Mouse (Mus musculus) hindbrain, embryonic 11.5 days (tissue): ENCODE measurements at regions not wholly inside any gene's neighbourhood (a gene's known extent, or its start where the extent isn't known, plus 50 kb on each side); places are given as distances from the start of the nearest gene placed in this dataset.
A peak's percentile ranks its signal among the peaks of the same experiment; 100 is the strongest.

Experiments
- ATAC-seq: fragments of 200-750 bp; cut with Nextera tagmentation; 2 replicates; pipeline ENCODE4 v1.8.0; 2017; ENCODE audit warnings: mild to moderate bottlenecking, moderate TSS enrichment, moderate library complexity; ENCODE audit not compliant: low FRiP score
- DNase-seq: peaks from one replicate; pipeline ENCODE4 v3.0.0-alpha.2; 2015; ENCODE audit warnings: low spot score
- H3K27ac ChIP-seq: fragments of 300-500 bp; sonication (generic); 2 replicates; pipeline ENCODE4 v1.5.1; 2014; ENCODE audit warnings: mild to moderate bottlenecking, low read depth, low read length
- H3K27me3 ChIP-seq: fragments of 300-500 bp; sonication (generic); 2 replicates; pipeline ENCODE4 v1.6.1; 2014; ENCODE audit warnings: mild to moderate bottlenecking, low read length, moderate library complexity, mixed read lengths; ENCODE audit not compliant: control insufficient read depth, insufficient read depth
- H3K36me3 ChIP-seq: fragments of 300-500 bp; sonication (generic); 2 replicates; pipeline ENCODE4 v1.6.1; 2014; ENCODE audit warnings: mild to moderate bottlenecking, low read length, moderate library complexity, mixed read lengths; ENCODE audit not compliant: control insufficient read depth, insufficient read depth
- H3K4me1 ChIP-seq: fragments of 300-500 bp; sonication (generic); replicated peaks from 2 replicates; pipeline ENCODE4 v1.6.1; 2014; ENCODE audit warnings: low read length, mixed read lengths; ENCODE audit not compliant: control insufficient read depth, insufficient read depth
- H3K4me2 ChIP-seq: fragments of 300-500 bp; sonication (generic); replicated peaks from 2 replicates; pipeline ENCODE4 v1.6.1; 2014; ENCODE audit warnings: mild to moderate bottlenecking, low read depth, low read length
- H3K4me3 ChIP-seq: fragments of 300-500 bp; sonication (generic); 2 replicates; pipeline ENCODE4 v1.5.1; 2014; ENCODE audit warnings: low read depth, low read length
- H3K9ac ChIP-seq: fragments of 300-500 bp; sonication (generic); 2 replicates; pipeline ENCODE4 v1.6.1; 2014; ENCODE audit warnings: low read depth, low read length
- H3K9me3 ChIP-seq: fragments of 300-500 bp; sonication (generic); 2 replicates; pipeline ENCODE4 v1.6.1; 2016; ENCODE audit warnings: low read length; ENCODE audit not compliant: control insufficient read depth
- WGBS: fragments of 180-500 bp; shearing (Covaris S2); extraction: QIAGEN DNeasy Blood & Tissue Kit; methylation state at CpG from one replicate; pipeline ENCODE4 v1.1.7; 2014; 5-methylcytosine and 5-hydroxymethylcytosine counted together

- Histone ChIP-seq H3K27ac (no peak overlapping the region), H3K4me3 (no peak overlapping the region), H3K9me3 (no peaks in the 10 kb centered on the region), H3K4me2 (no peak overlapping the region), H3K4me1 (no peaks in the 10 kb centered on the region), H3K9ac (no peak overlapping the region), H3K36me3 (no peaks in the 10 kb centered on the region), H3K27me3 (no peaks in the 10 kb centered on the region)
- DNase-seq (no peak), ATAC-seq (no peak)
- WGBS: 92% methylated on average over 5 of the region's 5 CpGs
Measured at GRCm38 (mm10) chr12:28975249-28975648, 223.6 kb downstream of the Eipr1 start.

DNA sequence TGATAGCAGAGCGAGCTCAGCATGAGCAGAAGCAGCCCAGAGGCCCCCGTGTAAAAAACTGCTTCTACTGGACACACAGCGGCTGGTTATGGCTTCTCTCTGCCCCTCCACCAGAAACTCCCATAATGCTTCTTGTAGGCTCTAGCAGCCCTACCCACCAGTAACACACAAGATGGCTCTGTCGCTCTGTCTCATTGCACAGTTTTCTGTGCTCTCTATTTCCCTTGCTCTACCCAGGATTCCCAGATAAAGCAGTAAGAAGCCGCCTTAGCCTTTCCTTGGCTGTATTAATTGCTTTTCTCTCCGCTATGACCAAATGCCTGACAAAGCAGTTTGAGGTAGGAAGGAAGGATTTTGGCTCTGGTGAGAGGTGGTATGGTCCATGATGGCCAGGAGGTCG lies 228.1 kb downstream of the Eipr1 start:
- 83% methylated on average over 7 of the region's 7 CpGs for WGBS

DNA sequence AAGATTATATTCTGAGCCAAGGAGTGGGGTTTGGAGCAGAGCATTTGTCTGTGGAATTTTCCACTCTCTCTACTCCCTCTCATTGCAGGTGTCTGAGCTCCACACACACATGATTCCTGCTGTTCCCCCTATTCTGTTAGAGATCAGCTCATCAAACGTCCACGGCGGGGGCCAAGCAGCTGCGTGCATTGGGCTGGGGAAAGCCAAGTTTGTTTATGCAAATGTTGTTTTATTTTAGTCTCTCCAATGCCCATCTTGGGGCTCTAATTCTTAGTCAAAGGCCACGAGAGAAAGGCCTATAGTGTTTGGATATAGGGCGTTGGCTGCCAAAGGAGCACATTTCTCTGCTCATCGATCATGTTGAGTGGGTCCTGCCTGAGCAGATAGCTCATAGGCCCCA lies 234.6 kb downstream of the Eipr1 start:
- ATAC-seq (no peak), DNase-seq (no peak)
- H3K4me2 ChIP-seq: no peak overlapping the region
- H3K36me3 ChIP-seq: no peaks in the 10 kb centered on the region
- H3K4me1 ChIP-seq: no peaks in the 10 kb centered on the region
- no peaks in the 10 kb centered on the region for H3K9me3 ChIP-seq
- WGBS: 67% methylated on average over 7 of the region's 7 CpGs
- H3K9ac ChIP-seq: no peak overlapping the region
- H3K4me3 ChIP-seq: no peak overlapping the region
- no peaks in the 10 kb centered on the region for H3K27me3 ChIP-seq
- H3K27ac ChIP-seq: no peak overlapping the region

More for the DNA sequence above, 228.1 kb downstream of the Eipr1 start:
- Histone ChIP-seq H3K27ac (no peak overlapping the region), H3K9ac (no peak overlapping the region), H3K4me3 (no peak overlapping the region), H3K27me3 (no peaks in the 10 kb centered on the region), H3K9me3 (no peaks in the 10 kb centered on the region), H3K36me3 (no peaks in the 10 kb centered on the region), H3K4me2 (no peak overlapping the region), H3K4me1 (no peaks in the 10 kb centered on the region)
- ATAC-seq (no peak), DNase-seq (no peak)

GRCm38 (mm10) chr12:28997474-28998192 lies 246.0 kb downstream of the Eipr1 start:
- WGBS: 67% methylated on average over 15 of the region's 15 CpGs
- H3K27me3 ChIP-seq: no peaks in the 10 kb centered on the region
- no peak overlapping the region for H3K4me2 ChIP-seq
- H3K4me3 ChIP-seq: no peak overlapping the region
- no peak for ATAC-seq
- no peaks in the 10 kb centered on the region for H3K4me1 ChIP-seq
- no peak for DNase-seq
- no peak overlapping the region for H3K27ac ChIP-seq
- H3K36me3 ChIP-seq: no peaks in the 10 kb centered on the region
- H3K9me3 ChIP-seq: no peaks in the 10 kb centered on the region
- H3K9ac ChIP-seq: no peak overlapping the region

DNA sequence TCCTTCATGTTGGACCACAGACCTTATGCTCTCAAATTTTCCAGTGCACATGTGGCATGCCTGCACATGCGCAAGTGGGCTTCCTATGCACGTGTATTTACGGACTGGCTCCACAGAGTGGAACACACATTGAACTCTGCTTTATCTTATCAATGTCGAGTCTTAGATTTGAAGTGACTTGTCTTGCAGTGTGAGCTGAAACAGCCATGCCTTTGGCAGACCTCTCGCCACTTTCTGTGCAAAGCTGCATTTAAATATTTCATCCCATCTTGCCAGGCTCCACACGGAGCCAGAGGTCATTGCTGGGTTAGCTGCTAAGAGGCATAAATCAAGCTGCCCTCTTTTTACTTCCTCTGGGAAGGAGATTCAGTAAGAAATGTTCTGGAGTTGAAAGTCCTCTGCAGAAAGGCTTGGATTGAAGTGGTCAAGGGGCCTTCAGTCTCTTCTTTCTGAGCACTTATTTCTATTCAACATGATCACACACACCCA lies 248.4 kb downstream of the Eipr1 start:
- Histone ChIP-seq H3K36me3 (no peaks in the 10 kb centered on the region), H3K27ac (no peak overlapping the region), H3K27me3 (no peaks in the 10 kb centered on the region), H3K9me3 (no peaks in the 10 kb centered on the region), H3K4me2 (no peak overlapping the region), H3K9ac (no peak overlapping the region), H3K4me3 (no peak overlapping the region), H3K4me1 (no peaks in the 10 kb centered on the region)
- ATAC-seq: no peak
- DNase-seq: no peak
- WGBS: 66% methylated on average over 6 of the region's 6 CpGs

DNA sequence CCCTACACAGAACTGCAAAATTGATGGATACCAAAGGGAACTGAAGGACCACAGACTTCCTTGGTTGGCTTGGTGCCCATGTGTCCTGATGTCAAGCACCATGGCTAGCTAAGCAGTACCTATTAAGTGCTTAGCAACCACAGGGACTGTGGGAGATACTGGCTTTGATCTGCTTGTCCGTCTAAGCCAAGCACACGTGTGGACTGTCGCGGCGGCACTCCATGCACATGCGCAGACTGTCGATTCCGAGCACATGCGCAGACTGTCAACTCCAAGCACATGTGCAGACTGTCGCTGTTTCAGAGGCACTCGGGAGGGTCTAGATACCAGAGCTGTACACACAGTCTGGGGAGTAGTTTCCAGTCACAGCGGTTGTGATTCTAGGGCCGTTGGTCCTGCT lies 252.9 kb downstream of the Eipr1 start:
- DNase-seq: peak; percentile 17
- H3K4me3 ChIP-seq: no peak overlapping the region
- H3K36me3 ChIP-seq: no peaks in the 10 kb centered on the region
- no peaks in the 10 kb centered on the region for H3K4me1 ChIP-seq
- 91% methylated on average over 13 of the region's 13 CpGs for WGBS
- H3K9me3 ChIP-seq: no peaks in the 10 kb centered on the region
- no peak overlapping the region for H3K9ac ChIP-seq
- 0 out of 2 replicates have a peak overlapping the region, but pooled peaks have one; percentile 7 for H3K27ac ChIP-seq
- no peak for ATAC-seq
- H3K27me3 ChIP-seq: no peaks in the 10 kb centered on the region
- H3K4me2 ChIP-seq: no peak overlapping the region

- whole genome bisulfite sequencing: 86% methylated on average over 9 of the region's 9 CpGs
- Histone ChIP-seq H3K27me3 (no peaks in the 10 kb centered on the region), H3K9ac (no peak overlapping the region), H3K4me2 (no peak overlapping the region), H3K36me3 (no peaks in the 10 kb centered on the region), H3K4me3 (no peak overlapping the region), H3K9me3 (no peaks in the 10 kb centered on the region), H3K4me1 (no peaks in the 10 kb centered on the region), H3K27ac (no peak overlapping the region)
- ATAC-seq: no peak
- no peak for DNase-seq
Measured at GRCm38 (mm10) chr12:29014601-29015000, 263.0 kb downstream of the Eipr1 start.

DNA sequence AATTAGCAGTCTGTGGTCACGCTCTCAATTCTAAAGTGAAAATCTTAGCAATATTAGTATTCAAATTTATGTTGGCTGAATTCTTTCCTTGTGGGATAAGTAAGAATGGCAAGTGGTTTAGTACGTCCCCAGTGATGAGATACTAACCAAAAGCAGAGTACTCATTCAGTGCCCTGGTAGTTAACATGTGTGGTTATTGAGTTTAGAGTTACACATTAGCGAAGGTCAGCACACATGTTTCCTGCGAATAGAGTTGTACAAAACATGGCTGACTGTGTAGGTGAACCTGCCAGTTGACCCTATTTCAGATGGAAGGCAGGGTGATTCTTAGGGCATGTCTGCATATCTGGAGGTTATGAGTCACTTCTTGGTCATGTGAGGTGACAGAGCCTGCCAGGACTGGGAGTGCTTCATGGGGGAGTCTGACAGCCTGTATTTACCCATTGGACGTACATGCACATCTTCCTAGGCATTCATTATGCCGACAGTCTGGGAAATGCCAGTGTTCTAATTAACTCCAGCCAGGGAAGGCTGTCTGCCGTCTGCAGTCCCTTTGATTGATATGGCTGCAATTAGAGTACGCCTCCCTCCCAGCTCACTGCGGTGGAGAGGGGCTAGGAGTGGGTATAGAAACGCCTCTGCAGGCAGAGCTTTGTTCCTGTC lies 263.7 kb downstream of the Eipr1 start:
- Histone ChIP-seq H3K4me2 (no peak overlapping the region), H3K4me3 (no peak overlapping the region), H3K36me3 (no peaks in the 10 kb centered on the region), H3K27me3 (no peaks in the 10 kb centered on the region), H3K9ac (no peak overlapping the region), H3K9me3 (no peaks in the 10 kb centered on the region), H3K27ac (no peak overlapping the region), H3K4me1 (no peaks in the 10 kb centered on the region)
- DNase-seq: peak; percentile 48
- ATAC-seq: peak; percentile 79
- 49% methylated on average over 10 of the region's 10 CpGs for WGBS

- 76% methylated on average over 5 of the region's 5 CpGs for WGBS
- H3K4me1 ChIP-seq: no peaks in the 10 kb centered on the region
- no peak overlapping the region for H3K4me2 ChIP-seq
- H3K9ac ChIP-seq: no peak overlapping the region
- DNase-seq (no peak), ATAC-seq (no peak)
- H3K4me3 ChIP-seq: no peak overlapping the region
- no peaks in the 10 kb centered on the region for H3K27me3 ChIP-seq
- H3K27ac ChIP-seq: no peak overlapping the region
- no peaks in the 10 kb centered on the region for H3K36me3 ChIP-seq
- H3K9me3 ChIP-seq: no peaks in the 10 kb centered on the region
Measured at GRCm38 (mm10) chr12:29021152-29021551, 269.5 kb downstream of the Eipr1 start.
